Mouse (Mus musculus) liver, embryonic 11.5 days (tissue): ENCODE measurements around the gene Dchs2. TPM values are rescaled to one million over a fixed set of nuclear protein-coding genes. Genes with fewer than 3 reads are reported as not detected.

Experiments used
- ATAC-seq: fragments of 200-750 bp; cut with Nextera tagmentation; replicated peaks from 2 replicates; pipeline ENCODE4 v1.8.0; 2017; ENCODE audit warnings: moderate number of reproducible peaks, mild to moderate bottlenecking, moderate TSS enrichment, moderate library complexity; ENCODE audit not compliant: low FRiP score
- DNase-seq: peaks from one replicate; pipeline ENCODE4 v3.0.0-alpha.2; 2017; ENCODE audit warnings: low spot score
- H3K27ac ChIP-seq: fragments of 300-500 bp; sonication (generic); 2 replicates; pipeline ENCODE4 v1.5.1; 2014; ENCODE audit warnings: mild to moderate bottlenecking, low read depth, low read length, control low read depth
- H3K27me3 ChIP-seq: fragments of 300-500 bp; sonication (generic); replicated peaks from 2 replicates; pipeline ENCODE4 v1.6.1; 2014; ENCODE audit warnings: low read length, mixed read lengths; ENCODE audit not compliant: control insufficient read depth, insufficient read depth
- H3K36me3 ChIP-seq: fragments of 300-500 bp; sonication (generic); 2 replicates; pipeline ENCODE4 v1.6.1; 2014; ENCODE audit warnings: mild to moderate bottlenecking, low read length, moderate library complexity, mixed read lengths; ENCODE audit not compliant: control insufficient read depth, insufficient read depth
- H3K4me1 ChIP-seq: fragments of 300-500 bp; sonication (generic); replicated peaks from 2 replicates; pipeline ENCODE4 v1.6.1; 2014; ENCODE audit warnings: low read length, mixed read lengths; ENCODE audit not compliant: control insufficient read depth, insufficient read depth
- H3K4me2 ChIP-seq: fragments of 300-500 bp; sonication (generic); 2 replicates; pipeline ENCODE4 v1.6.1; 2014; ENCODE audit warnings: mild to moderate bottlenecking, control low read depth, moderate library complexity
- H3K4me3 ChIP-seq: fragments of 300-500 bp; sonication (generic); 2 replicates; pipeline ENCODE4 v1.5.1; 2014; ENCODE audit warnings: low read depth, low read length, control low read depth
- H3K9ac ChIP-seq: fragments of 300-500 bp; sonication (generic); 2 replicates; pipeline ENCODE4 v1.6.1; 2014; ENCODE audit warnings: low read depth, low read length, control low read depth
- H3K9me3 ChIP-seq: fragments of 300-500 bp; sonication (generic); 2 replicates; pipeline ENCODE4 v1.6.1; 2016; ENCODE audit warnings: low read length, inconsistent platforms, mixed read lengths; ENCODE audit not compliant: control insufficient read depth
- WGBS: fragments of 180-500 bp; shearing (Covaris S2); extraction: QIAGEN DNeasy Blood & Tissue Kit; methylation state at CpG from one replicate; pipeline ENCODE4 v1.1.7; 2014; 5-methylcytosine and 5-hydroxymethylcytosine counted together
- polyA plus RNA-seq: library from polyadenylated mRNA; unstranded; fragments of >200 nt; fragmentation: Nextera tagmentation; extraction: Ambion mirVana; gene quantifications from 2 replicates; pipeline ENCODE4 v1.2.1, GENCODE M21; 2014

The Dchs2 gene
- polyA plus RNA-seq, 1 experiment from 2014 or later, result 0.04 TPM

DNA sequence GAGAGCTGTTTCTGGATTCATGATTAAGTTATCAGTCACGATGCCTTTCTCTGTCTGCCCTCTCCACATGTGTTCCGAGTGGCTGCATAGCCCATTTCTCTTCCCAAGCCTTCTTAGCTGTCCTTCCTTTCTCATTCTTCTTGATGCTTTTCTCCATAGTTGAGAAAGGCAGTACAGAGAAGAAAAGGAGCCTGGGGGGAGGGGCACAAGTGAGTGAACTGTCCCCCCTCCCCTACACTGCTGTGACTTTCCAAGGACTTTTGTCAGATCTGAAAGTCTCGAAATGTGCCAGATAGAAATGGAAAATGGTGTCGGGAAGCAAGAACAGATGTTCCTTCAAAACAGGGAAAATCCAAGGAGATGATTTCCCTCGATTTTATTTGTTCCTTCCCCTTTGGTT, 118.8 kb downstream of the Dchs2 start:
- no peaks in the 10 kb centered on the region for H3K36me3 ChIP-seq
- H3K27ac ChIP-seq, result no peak overlapping the region
- H3K4me2 ChIP-seq, result no peak overlapping the region
- DNase-seq (no peak), ATAC-seq (no peak)
- 65% methylated on average over 5 of the region's 5 CpGs for WGBS
- H3K9ac ChIP-seq, result no peak overlapping the region
- H3K4me1 ChIP-seq, result no peaks in the 10 kb centered on the region
- no peaks in the 10 kb centered on the region for H3K9me3 ChIP-seq
- no peaks in the 10 kb centered on the region for H3K27me3 ChIP-seq
- H3K4me3 ChIP-seq, result no peak overlapping the region

DNA sequence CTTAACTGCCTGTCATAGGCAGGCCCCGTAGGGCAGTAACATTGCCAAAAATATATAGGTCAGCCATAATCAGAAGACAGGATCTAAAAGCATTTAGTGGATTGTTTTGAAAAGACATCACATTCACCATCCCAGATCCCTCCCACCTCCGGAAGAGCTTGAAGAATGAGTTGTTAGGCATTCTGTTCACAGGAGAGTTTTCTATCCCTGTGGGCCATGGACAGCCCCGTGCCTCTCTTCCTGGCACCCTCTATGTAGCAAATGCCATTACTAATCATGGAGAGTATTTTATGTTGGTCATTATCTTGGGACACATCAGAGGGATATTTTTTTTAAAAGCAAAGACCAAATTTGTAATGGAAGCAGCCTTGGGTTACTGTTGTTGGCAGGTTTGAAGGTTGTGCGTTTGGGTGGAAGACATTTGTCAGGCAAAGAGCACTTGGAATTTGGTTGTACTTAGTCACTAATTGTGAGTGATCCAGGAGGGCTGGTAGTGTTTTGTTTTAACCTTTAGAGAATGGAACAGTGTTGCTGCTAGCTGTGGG, 122.3 kb downstream of the Dchs2 start:
- ATAC-seq (no peak), DNase-seq (no peak)
- Histone ChIP-seq H3K27ac (no peak overlapping the region), H3K9me3 (no peaks in the 10 kb centered on the region), H3K4me1 (no peaks in the 10 kb centered on the region), H3K27me3 (no peaks in the 10 kb centered on the region), H3K36me3 (no peaks in the 10 kb centered on the region), H3K4me2 (no peak overlapping the region), H3K4me3 (no peak overlapping the region), H3K9ac (no peak overlapping the region)
- 79% methylated on average over 4 of the region's 4 CpGs for WGBS

DNA sequence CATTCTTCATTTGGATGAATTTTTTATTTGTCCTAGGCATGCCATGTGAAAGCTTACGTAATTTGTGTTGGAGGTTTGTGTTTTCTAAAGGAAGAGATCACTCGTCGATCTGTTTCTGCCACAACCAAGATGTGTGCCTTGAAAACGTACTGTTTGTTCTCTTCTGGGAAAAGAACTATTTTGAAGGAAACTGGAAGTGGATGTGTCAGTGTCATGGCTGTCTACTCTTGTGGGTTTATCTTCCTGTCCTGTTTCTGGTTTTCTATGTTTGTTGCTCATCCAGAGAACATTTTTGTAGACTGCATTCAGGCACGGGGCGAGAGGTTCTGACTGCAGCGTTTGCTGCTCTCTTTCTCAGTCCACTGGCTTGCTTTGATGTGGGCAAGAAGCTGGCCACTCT, 124.2 kb downstream of the Dchs2 start:
- no peaks in the 10 kb centered on the region for H3K9me3 ChIP-seq
- no peak for ATAC-seq
- no peak overlapping the region for H3K4me2 ChIP-seq
- H3K4me1 ChIP-seq, result no peaks in the 10 kb centered on the region
- H3K27ac ChIP-seq, result no peak overlapping the region
- no peaks in the 10 kb centered on the region for H3K36me3 ChIP-seq
- H3K27me3 ChIP-seq, result no peaks in the 10 kb centered on the region
- H3K9ac ChIP-seq, result no peak overlapping the region
- H3K4me3 ChIP-seq, result no peak overlapping the region
- WGBS, result 51% methylated on average over 7 of the region's 7 CpGs
- no peak for DNase-seq

DNA sequence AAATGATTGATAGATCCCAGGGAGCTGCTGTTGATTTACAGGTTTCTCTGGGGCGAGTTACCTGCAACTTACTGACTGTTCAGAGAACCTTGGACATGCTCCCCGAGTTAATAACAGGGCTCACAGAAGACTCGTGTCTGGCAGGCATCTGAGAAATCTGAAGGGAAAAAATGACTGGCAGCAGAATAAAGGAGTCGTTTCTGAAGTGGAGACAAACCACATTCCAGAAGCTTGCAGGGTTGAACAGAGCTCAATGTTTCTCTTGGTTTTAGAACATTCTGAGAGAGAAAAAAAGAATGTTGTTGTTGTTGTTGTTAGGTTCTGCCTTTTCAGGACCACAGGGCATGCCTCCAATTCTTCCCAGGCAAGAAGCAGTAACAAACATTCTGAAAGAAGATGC, 131.7 kb downstream of the Dchs2 start:
- H3K36me3 ChIP-seq, result no peaks in the 10 kb centered on the region
- 56% methylated on average over 4 of the region's 4 CpGs for WGBS
- H3K27ac ChIP-seq, result no peak overlapping the region
- DNase-seq (no peak), ATAC-seq (no peak)
- no peaks in the 10 kb centered on the region for H3K27me3 ChIP-seq
- no peaks in the 10 kb centered on the region for H3K4me1 ChIP-seq
- H3K4me2 ChIP-seq, result no peak overlapping the region
- no peak overlapping the region for H3K9ac ChIP-seq
- H3K4me3 ChIP-seq, result no peak overlapping the region
- no peaks in the 10 kb centered on the region for H3K9me3 ChIP-seq

DNA sequence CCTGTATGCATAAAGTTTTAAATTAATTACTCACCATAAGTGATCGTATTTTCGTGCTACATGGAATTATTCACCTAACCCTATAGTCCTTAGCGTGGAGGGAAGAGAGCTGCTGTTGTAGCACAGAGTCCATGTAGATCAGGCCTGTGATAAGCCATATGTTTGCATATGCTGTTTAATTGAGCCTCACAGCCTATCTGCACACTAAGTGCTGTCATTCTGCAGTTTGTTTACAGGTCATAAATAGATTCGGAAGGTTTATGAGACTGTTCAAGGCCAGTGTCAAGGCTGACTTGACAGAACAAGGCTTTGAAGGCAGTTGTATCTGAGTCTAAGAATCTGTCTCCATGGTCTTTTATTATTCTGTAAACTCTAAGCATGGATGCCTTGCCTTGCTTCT, 138.3 kb downstream of the Dchs2 start:
- Histone ChIP-seq H3K9me3 (no peaks in the 10 kb centered on the region), H3K36me3 (no peaks in the 10 kb centered on the region), H3K4me3 (no peak overlapping the region), H3K4me2 (no peak overlapping the region), H3K9ac (no peak overlapping the region), H3K4me1 (no peaks in the 10 kb centered on the region), H3K27me3 (no peaks in the 10 kb centered on the region), H3K27ac (no peak overlapping the region)
- 84% methylated on average over 4 of the region's 4 CpGs for WGBS
- DNase-seq (no peak), ATAC-seq (no peak)

DNA sequence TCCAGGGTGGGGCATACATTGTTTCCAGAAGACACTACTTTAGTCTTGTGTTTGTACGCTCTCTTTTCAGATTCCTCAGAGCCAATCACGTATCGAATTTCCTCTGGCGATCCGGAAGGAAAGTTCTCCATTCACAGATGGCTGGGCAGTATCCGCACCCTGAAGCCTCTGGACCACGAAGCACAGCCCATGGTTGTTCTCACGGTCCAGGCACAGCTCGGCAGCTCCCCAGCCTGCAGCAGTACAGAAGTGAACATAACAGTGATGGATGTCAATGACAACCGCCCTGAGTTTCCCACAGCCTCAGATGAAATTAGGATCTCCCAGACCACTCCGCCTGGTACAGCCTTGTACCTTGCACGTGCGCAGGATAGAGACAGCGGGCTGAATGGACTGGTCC, 142.5 kb downstream of the Dchs2 start:
- no peaks in the 10 kb centered on the region for H3K36me3 ChIP-seq
- no peak overlapping the region for H3K4me3 ChIP-seq
- H3K9me3 ChIP-seq, result no peaks in the 10 kb centered on the region
- no peak overlapping the region for H3K9ac ChIP-seq
- 87% methylated on average over 14 of the region's 14 CpGs for WGBS
- no peaks in the 10 kb centered on the region for H3K4me1 ChIP-seq
- ATAC-seq, result no peak
- no peak overlapping the region for H3K4me2 ChIP-seq
- no peak overlapping the region for H3K27ac ChIP-seq
- no peak for DNase-seq
- no peaks in the 10 kb centered on the region for H3K27me3 ChIP-seq

DNA sequence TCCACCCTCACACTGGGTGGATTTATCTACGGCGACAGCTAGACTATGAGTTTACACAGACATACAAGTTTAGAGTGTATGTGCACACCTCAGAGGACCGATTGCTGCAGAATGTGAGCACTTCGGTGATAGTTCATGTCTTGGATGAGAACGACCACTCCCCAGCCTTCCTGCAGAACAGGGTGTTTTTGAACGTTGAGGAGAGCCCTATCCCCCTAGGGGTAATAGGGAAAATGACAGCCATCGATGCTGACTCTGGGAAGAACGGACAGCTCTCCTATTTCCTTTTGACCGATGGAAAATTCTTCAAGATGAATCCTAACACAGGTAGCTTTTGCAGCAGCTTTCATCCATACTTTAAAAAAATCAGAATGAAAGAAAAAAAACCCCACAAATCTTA, 143.2 kb downstream of the Dchs2 start:
- H3K4me1 ChIP-seq, result no peaks in the 10 kb centered on the region
- H3K4me2 ChIP-seq, result no peak overlapping the region
- no peak for ATAC-seq
- no peak overlapping the region for H3K4me3 ChIP-seq
- no peak for DNase-seq
- no peaks in the 10 kb centered on the region for H3K9me3 ChIP-seq
- no peak overlapping the region for H3K9ac ChIP-seq
- 63% methylated on average over 9 of the region's 9 CpGs for WGBS
- H3K27ac ChIP-seq, result no peak overlapping the region
- H3K36me3 ChIP-seq, result no peaks in the 10 kb centered on the region
- no peaks in the 10 kb centered on the region for H3K27me3 ChIP-seq

DNA sequence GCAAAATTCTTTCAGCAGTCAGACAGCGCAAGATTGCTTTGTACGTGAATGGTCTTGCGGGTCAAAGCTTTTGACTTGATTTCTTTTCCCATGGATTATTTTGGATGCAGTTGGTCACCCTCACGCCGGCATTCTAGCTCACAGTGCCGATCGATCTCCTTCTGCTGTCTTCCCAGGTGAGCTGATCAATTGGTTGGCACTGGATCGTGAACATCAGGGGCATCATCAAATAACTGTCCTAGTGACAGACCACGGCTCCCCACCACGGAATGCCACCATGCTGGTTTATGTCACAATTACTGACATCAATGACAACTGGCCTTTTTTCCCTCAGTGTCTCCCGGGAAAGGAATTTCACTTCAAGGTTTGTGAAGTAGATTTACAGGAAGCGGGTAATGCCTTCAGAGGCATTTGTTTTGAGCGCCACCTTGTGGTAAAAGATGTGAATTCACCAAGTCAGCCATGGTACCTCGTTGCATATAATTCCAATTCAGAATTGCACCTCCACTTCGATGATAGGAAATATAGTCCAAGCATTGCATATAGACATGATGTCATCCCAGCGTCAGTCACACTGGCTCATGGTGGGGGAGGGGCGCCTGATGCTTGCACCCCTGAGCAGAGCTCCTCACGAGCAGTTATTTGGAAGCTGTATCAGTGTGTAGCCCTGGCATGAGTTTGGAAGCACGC, 146.0 kb downstream of the Dchs2 start:
- no peak overlapping the region for H3K4me3 ChIP-seq
- H3K9ac ChIP-seq, result no peak overlapping the region
- DNase-seq (peak; percentile 36), ATAC-seq (no peak)
- H3K4me2 ChIP-seq, result no peak overlapping the region
- H3K27ac ChIP-seq, result no peak overlapping the region
- H3K4me1 ChIP-seq, result no peaks in the 10 kb centered on the region
- H3K9me3 ChIP-seq, result no peaks in the 10 kb centered on the region
- no peaks in the 10 kb centered on the region for H3K27me3 ChIP-seq
- H3K36me3 ChIP-seq, result no peaks in the 10 kb centered on the region
- 32% methylated on average over 19 of the region's 19 CpGs for WGBS

DNA sequence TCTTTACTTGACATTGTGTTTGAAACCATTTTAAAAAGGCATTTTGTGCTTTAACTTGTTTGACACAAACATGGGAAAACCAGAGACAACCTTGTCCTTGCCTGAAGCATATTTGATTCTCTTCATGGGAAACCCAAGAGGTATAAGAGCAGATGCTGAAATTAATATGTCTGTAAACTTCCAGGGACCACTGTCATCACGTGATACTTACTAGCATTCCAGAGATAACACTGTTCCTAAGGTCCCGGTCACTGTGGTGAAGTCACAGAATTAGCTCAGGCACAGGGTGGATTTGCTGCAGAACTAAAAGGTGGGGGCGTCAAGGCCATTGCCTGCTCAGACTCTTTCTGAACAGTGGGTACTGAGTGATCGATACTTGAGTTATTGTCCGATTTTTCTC, 148.0 kb downstream of the Dchs2 start:
- WGBS, result 57% methylated on average over 5 of the region's 5 CpGs
- Histone ChIP-seq H3K27me3 (no peaks in the 10 kb centered on the region), H3K4me1 (no peaks in the 10 kb centered on the region), H3K9ac (no peak overlapping the region), H3K27ac (no peak overlapping the region), H3K4me2 (no peak overlapping the region), H3K4me3 (no peak overlapping the region), H3K9me3 (no peaks in the 10 kb centered on the region), H3K36me3 (no peaks in the 10 kb centered on the region)
- DNase-seq (no peak), ATAC-seq (no peak)
